Mouse (Mus musculus) telencephalon, adult 2 months (tissue): ENCODE results near the gene Unc45a.
A peak's percentile ranks its signal among the peaks of the same experiment; 100 is the strongest.

Source experiments
- DNase-seq: peaks from one replicate; pipeline ENCODE4 v3.0.0-alpha.2; 2011; ENCODE audit warnings: low read depth, low spot score

Gene Unc45a

GRCm38 (mm10) chr7:80340793-80341192 lies at the start of gene Unc45a:
Unc45a (minus strand) TSS chr7:80341005.
- DNase-seq = peak; percentile 50

- DNase-seq = no peak
Measured at GRCm38 (mm10) chr7:80387633-80388543, 47.1 kb upstream of the Unc45a start, which contains the start of gene Fes. Fes (minus strand) TSS chr7:80387946.

- no peak for DNase-seq
Measured at GRCm38 (mm10) chr7:80387033-80387632, 46.3 kb upstream of the Unc45a start.

GRCm38 (mm10) chr7:80386235-80386930 lies 45.6 kb upstream of the Unc45a start:
- DNase-seq = peak; percentile 72

- no peak for DNase-seq
Measured at GRCm38 (mm10) chr7:80382919-80383318, 42.1 kb upstream of the Unc45a start.

- no peak for DNase-seq
Measured at GRCm38 (mm10) chr7:80379531-80379930, 38.7 kb upstream of the Unc45a start.

- DNase-seq = no peak
Measured at GRCm38 (mm10) chr7:80377471-80377870, 36.7 kb upstream of the Unc45a start.

- DNase-seq = no peak
Measured at GRCm38 (mm10) chr7:80376192-80376591, 35.4 kb upstream of the Unc45a start.

GRCm38 (mm10) chr7:80375376-80376039 lies 34.7 kb upstream of the Unc45a start:
- no peak for DNase-seq

GRCm38 (mm10) chr7:80374733-80375132 lies 33.9 kb upstream of the Unc45a start:
- no peak for DNase-seq

- no peak for DNase-seq
Measured at GRCm38 (mm10) chr7:80374280-80374679, 33.5 kb upstream of the Unc45a start.

GRCm38 (mm10) chr7:80373850-80374249 lies 33.0 kb upstream of the Unc45a start:
- DNase-seq = no peak

- DNase-seq = no peak
Measured at GRCm38 (mm10) chr7:80373352-80373751, 32.5 kb upstream of the Unc45a start.

- DNase-seq = no peak
Measured at GRCm38 (mm10) chr7:80372667-80373066, 31.9 kb upstream of the Unc45a start.

GRCm38 (mm10) chr7:80372166-80372565 lies 31.4 kb upstream of the Unc45a start:
- no peak for DNase-seq

GRCm38 (mm10) chr7:80371041-80371751 lies 30.4 kb upstream of the Unc45a start, which contains the start of gene Man2a2:
Man2a2 (minus strand) TSS chr7:80371375.
- no peak for DNase-seq

- DNase-seq = peak; percentile 76
Measured at GRCm38 (mm10) chr7:80370649-80371040, 29.8 kb upstream of the Unc45a start.

GRCm38 (mm10) chr7:80369967-80370431 lies 29.2 kb upstream of the Unc45a start:
- no peak for DNase-seq

- no peak for DNase-seq
Measured at GRCm38 (mm10) chr7:80369461-80369860, 28.7 kb upstream of the Unc45a start.

- no peak for DNase-seq
Measured at GRCm38 (mm10) chr7:80368635-80369421, 28.0 kb upstream of the Unc45a start.
